Mouse (Mus musculus) thymus, adult 2 months (tissue): ENCODE results near the gene Ankrd36. TPM values are rescaled to one million over a fixed set of nuclear protein-coding genes. Genes with fewer than 3 reads are reported as not detected.
"Not testable (repeated sequence)": the region's sequence is repeated elsewhere in the genome, so short reads cannot be mapped to it uniquely, and the experiment has no call there.

ENCODE experiments used
- DNase-seq: peaks from one replicate; pipeline ENCODE4 v3.0.0; 2021
- H3K27ac ChIP-seq: fragments of 200-500 bp; 2 replicates; pipeline ENCODE4 v1.5.1; 2012; ENCODE audit warnings: low read length, control low read depth; ENCODE audit not compliant: control insufficient read depth, insufficient read depth
- H3K27me3 ChIP-seq: fragments of 200-500 bp; 2 replicates; pipeline ENCODE4 v1.6.1; 2012; ENCODE audit warnings: mild to moderate bottlenecking, low read length, moderate library complexity, mixed read lengths; ENCODE audit not compliant: control insufficient read depth, insufficient read depth
- H3K36me3 ChIP-seq: fragments of 200-500 bp; 2 replicates; pipeline ENCODE4 v1.6.1; 2012; ENCODE audit warnings: mild to moderate bottlenecking, low read length, moderate library complexity; ENCODE audit not compliant: control insufficient read depth, insufficient read depth
- H3K4me1 ChIP-seq: fragments of 200-500 bp; replicated peaks from 2 replicates; pipeline ENCODE4 v1.6.1; 2012; ENCODE audit warnings: low read length; ENCODE audit not compliant: control insufficient read depth, insufficient read depth
- H3K4me3 ChIP-seq: fragments of 200-500 bp; 2 replicates; pipeline ENCODE4 v1.5.1; 2012; ENCODE audit warnings: mild to moderate bottlenecking, low read length, control low read depth, moderate library complexity; ENCODE audit not compliant: control insufficient read depth, insufficient read depth
- CTCF ChIP-seq: fragments of 200-500 bp; IDR thresholded peaks from 2 replicates; pipeline ENCODE4 v1.5.1; 2012; ENCODE audit warnings: mild to moderate bottlenecking, control low read depth, low read length, moderate library complexity, borderline replicate concordance; ENCODE audit not compliant: control insufficient read depth, poor library complexity, insufficient read depth; ENCODE audit errors: extremely low read depth
- POLR2A ChIP-seq: fragments of 200-500 bp; IDR thresholded peaks from 2 replicates; pipeline ENCODE4 v1.6.1; 2012; ENCODE audit warnings: mild to moderate bottlenecking, low read length, control low read depth, moderate library complexity; ENCODE audit not compliant: control insufficient read depth, poor library complexity, insufficient read depth; ENCODE audit errors: extremely low read depth
- WGBS: fragments of 180-500 bp; shearing (Covaris S2); methylation state at CpG from one replicate; pipeline ENCODE4 v1.1.7; 2018; 5-methylcytosine and 5-hydroxymethylcytosine counted together
- polyA plus RNA-seq: library from polyadenylated mRNA; depleted of rRNA; stranded (reverse); fragments of >200 nt; gene quantifications from 2 replicates; pipeline ENCODE4 v1.2.3, GENCODE M21; 2012

Gene Ankrd36
- polyA plus RNA-seq, 1 experiment = not detected

DNA sequence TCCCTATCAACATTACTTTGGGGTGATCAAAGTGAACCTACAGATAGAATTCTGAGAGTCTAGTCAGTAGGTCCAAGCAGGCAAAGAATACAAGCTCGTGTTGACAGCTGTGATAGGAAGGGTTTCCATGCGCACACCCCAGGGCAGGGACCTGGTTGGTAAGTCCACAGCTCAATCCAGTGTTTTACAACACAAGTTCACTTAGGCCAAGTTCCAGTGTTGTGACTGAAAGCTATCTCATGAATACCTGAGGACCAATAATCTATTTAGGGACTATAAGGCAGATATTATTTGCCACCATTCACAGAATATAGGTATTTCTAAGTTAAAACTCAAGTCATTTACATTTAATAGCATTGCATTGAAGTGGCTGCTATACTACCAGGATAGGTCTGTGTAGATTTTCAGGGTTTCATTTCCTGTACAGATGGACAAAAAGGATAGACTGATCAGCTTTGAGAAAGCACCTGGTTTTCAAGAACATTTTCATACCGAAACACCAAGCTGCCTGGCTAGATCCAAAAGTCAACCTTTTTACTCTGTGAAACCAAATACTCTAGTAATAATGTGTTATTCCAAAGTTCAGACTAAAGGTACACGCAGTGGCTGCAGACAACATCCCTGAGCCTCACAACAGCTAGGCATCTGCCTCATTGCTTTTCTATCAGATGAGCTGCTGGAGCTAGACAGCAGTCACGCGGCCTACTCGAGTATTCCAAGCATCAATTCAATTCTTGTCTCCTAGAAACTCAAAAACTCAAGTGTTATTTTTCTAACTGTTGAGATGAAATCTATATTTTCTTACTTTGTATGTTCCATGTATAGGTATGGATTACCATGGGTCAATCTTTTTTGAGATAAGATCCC, 42.7 kb upstream of the Ankrd36 start:
- no peaks in the 10 kb centered on the region for H3K27me3 ChIP-seq
- H3K36me3 ChIP-seq = peaks cover 71% of the 10 kb centered on the region
- 90% methylated on average over 7 of the region's 7 CpGs for WGBS
- H3K4me1 ChIP-seq = peaks cover 13% of the 10 kb centered on the region
- H3K27ac ChIP-seq = no peak overlapping the region
- no peak overlapping the region for H3K4me3 ChIP-seq
- no peak for DNase-seq
- TF ChIP-seq POLR2A (no peak), CTCF (no peak)

DNA sequence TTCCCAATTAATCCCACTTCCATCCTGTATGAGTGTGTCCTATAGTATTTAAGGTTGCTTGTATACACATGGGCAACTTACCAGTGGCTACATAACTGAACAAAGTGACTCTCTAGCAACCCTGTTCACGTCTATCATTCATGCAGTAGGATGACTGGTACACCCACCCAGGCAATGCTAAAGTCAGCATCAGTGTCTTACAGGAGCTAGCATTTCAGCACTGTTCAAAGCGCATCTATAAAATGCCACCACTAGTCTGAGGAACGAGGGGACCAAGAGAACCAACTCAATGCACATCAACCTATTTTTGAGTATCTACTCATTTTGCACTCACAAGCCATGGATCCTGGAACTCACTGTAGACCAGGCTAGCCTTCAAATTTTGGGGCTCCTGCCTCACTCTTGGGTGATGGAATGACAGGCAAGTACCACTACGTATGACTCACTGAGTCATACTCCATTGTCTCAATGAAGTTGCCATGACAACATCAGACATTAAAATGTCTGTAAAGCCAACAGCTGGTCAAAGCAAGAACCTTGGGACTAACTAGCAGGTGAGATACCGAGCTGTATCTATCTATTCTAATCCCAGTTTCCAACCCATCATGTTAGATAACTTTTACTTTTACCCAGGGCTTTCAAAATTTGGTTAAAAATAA, 41.5 kb upstream of the Ankrd36 start:
- Histone ChIP-seq H3K4me1 (peaks cover 10% of the 10 kb centered on the region), H3K36me3 (peaks cover 76% of the 10 kb centered on the region)
- 92% methylated on average over 5 of the region's 5 CpGs for WGBS

DNA sequence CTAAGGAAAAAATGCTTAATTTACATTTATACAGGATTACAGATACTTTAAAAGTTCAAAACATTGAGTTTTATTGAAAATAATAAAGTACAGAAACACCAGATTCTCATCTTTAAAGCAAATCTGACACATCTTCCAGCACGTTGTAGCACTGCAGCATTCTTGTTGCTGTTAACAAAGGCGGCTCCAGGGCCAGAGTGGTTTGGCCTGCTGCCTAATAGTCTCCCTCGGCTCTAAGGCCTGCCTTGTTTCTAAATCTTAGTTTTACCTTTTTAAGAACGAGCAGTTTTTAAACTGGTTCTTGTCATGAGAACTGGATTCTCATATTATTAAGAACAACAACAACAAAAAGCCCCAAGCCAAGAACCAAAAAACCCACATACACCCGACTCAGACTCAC, 40.6 kb upstream of the Ankrd36 start:
- Histone ChIP-seq H3K36me3 (peaks cover 77% of the 10 kb centered on the region), H3K27me3 (no peaks in the 10 kb centered on the region), H3K27ac (no peak overlapping the region), H3K4me3 (no peak overlapping the region), H3K4me1 (peaks cover 6% of the 10 kb centered on the region)
- WGBS = 87% methylated on average over 5 of the region's 5 CpGs
- TF ChIP-seq CTCF = no peak
- no peak for TF ChIP-seq POLR2A
- DNase-seq = no peak

More for the DNA sequence above, 41.5 kb upstream of the Ankrd36 start:
- Histone ChIP-seq H3K4me3 (no peak overlapping the region), H3K27ac (no peak overlapping the region), H3K27me3 (no peaks in the 10 kb centered on the region)
- DNase-seq = no peak
- no peak for TF ChIP-seq CTCF
- TF ChIP-seq POLR2A = no peak

DNA sequence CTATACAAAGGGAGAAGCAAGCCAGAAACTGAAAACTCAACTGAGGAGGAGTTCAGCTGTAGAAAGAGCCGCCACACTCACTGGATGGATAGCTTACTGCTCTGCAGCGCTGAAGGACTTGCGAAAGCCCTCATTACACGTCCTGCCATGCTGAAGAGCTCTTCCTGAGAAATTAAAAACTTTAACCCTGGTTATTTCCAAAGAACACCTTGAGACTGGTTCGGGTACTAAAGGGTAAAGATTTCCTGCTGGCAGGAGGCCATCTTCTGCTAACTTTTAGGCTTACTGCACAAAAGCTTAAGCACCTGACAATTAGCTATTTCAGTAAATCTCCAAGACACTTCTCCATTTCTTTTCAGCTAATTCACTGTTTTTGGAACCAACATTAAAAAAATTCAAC, 39.3 kb upstream of the Ankrd36 start:
- H3K27me3 ChIP-seq = no peaks in the 10 kb centered on the region
- H3K4me1 ChIP-seq = peaks cover 2% of the 10 kb centered on the region; the same call in 1 of the 2 replicates
- 91% methylated on average over 5 of the region's 5 CpGs for WGBS
- no peak overlapping the region for H3K27ac ChIP-seq
- no peak overlapping the region for H3K4me3 ChIP-seq
- TF ChIP-seq CTCF = no peak
- no peak for TF ChIP-seq POLR2A
- DNase-seq = no peak
- H3K36me3 ChIP-seq = peaks cover 76% of the 10 kb centered on the region

DNA sequence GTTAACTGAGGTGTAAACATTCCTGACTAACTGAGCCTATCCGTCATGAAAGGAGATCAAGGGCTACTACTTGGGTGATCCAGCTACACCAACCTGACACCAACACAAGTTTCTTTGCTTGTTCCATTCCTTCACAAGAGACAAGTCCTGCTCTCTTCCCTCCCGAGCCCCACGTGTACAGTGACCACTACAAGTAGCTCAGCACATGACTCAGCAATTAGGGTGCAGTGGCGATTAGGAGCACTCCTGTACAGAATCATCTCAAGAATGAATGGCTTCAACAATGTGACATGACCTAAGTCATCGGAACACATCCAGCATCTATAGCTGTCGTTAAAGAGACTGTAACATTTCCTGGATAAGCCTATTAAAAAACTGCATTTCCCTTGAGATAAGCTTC, 38.8 kb upstream of the Ankrd36 start:
- H3K27ac ChIP-seq = no peak overlapping the region
- TF ChIP-seq CTCF (no peak), POLR2A (no peak)
- H3K4me1 ChIP-seq = peaks cover 2% of the 10 kb centered on the region; the same call in 1 of the 2 replicates
- H3K36me3 ChIP-seq = peaks cover 72% of the 10 kb centered on the region
- 85% methylated on average over 6 of the region's 6 CpGs for WGBS
- DNase-seq = no peak
- no peaks in the 10 kb centered on the region for H3K27me3 ChIP-seq
- no peak overlapping the region for H3K4me3 ChIP-seq

DNA sequence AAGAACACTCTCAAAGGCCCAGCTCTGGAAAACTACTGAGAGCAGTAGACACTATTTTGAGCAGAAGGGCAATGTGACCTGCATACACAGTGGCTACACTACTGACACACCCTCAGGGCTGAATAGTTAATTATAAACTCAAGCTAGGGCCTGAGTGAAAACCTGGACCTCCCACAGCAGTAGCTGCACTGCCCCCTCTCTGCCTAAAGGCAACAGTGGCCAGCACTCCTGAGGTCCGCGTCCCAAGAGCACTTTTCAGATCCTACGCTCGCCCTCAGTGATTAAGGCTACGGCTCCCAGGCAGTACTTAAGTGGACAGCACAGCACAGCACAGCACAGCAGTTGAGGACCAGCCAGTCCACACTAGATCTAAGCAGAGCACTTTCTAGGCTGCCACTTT, 36.4 kb upstream of the Ankrd36 start:
- H3K4me3 ChIP-seq = no peak overlapping the region
- H3K27ac ChIP-seq = no peak overlapping the region
- no peak for TF ChIP-seq POLR2A
- no peak for TF ChIP-seq CTCF
- no peak for DNase-seq
- peaks cover 62% of the 10 kb centered on the region for H3K36me3 ChIP-seq
- H3K27me3 ChIP-seq = no peaks in the 10 kb centered on the region
- no peaks in the 10 kb centered on the region for H3K4me1 ChIP-seq
- WGBS = over 99% methylated on average over 5 of the region's 5 CpGs

GRCm38 (mm10) chr11:5537454-5537853, 32.0 kb upstream of the Ankrd36 start:
- WGBS = 91% methylated on average over 4 of the region's 4 CpGs
- not testable (repeated sequence) for DNase-seq, H3K27ac ChIP-seq, H3K4me3 ChIP-seq, H3K4me1 ChIP-seq, H3K27me3 ChIP-seq
- H3K36me3 ChIP-seq = peaks cover 28% of the 10 kb centered on the region
